Mouse (Mus musculus) midbrain, embryonic 11.5 days (tissue): ENCODE measurements around the gene Tbc1d22b. TPM values are rescaled to one million over a fixed set of nuclear protein-coding genes. Genes with fewer than 3 reads are reported as not detected.

ENCODE experiments used
- ATAC-seq: fragments of 200-750 bp; cut with Nextera tagmentation; 2 replicates; pipeline ENCODE4 v1.8.0; 2017; ENCODE audit warnings: moderate TSS enrichment, moderate library complexity; ENCODE audit not compliant: low FRiP score
- DNase-seq: peaks from one replicate; pipeline ENCODE4 v3.0.0; 2015; ENCODE audit warnings: low spot score; ENCODE audit errors: missing footprints
- H3K27ac ChIP-seq: fragments of 300-500 bp; sonication (generic); 2 replicates; pipeline ENCODE4 v1.5.1; 2014; ENCODE audit warnings: low read depth, low read length
- H3K27me3 ChIP-seq: fragments of 300-500 bp; sonication (generic); 2 replicates; pipeline ENCODE4 v1.6.1; 2014; ENCODE audit warnings: mild to moderate bottlenecking, low read length, moderate library complexity, mixed read lengths; ENCODE audit not compliant: control insufficient read depth, insufficient read depth
- H3K36me3 ChIP-seq: fragments of 300-500 bp; sonication (generic); 2 replicates; pipeline ENCODE4 v1.6.1; 2014; ENCODE audit warnings: mild to moderate bottlenecking, low read length, moderate library complexity, mixed read lengths; ENCODE audit not compliant: control insufficient read depth, insufficient read depth
- H3K4me1 ChIP-seq: fragments of 300-500 bp; sonication (generic); 2 replicates; pipeline ENCODE4 v1.6.1; 2014; ENCODE audit warnings: low read length; ENCODE audit not compliant: control insufficient read depth, insufficient read depth
- H3K4me2 ChIP-seq: fragments of 300-500 bp; sonication (generic); 2 replicates; pipeline ENCODE4 v1.6.1; 2014; ENCODE audit warnings: mild to moderate bottlenecking, moderate library complexity
- H3K4me3 ChIP-seq: fragments of 300-500 bp; sonication (generic); 2 replicates; pipeline ENCODE4 v1.5.1; 2014; ENCODE audit warnings: low read depth, low read length
- H3K9ac ChIP-seq: fragments of 300-500 bp; sonication (generic); 2 replicates; pipeline ENCODE4 v1.6.1; 2014; ENCODE audit warnings: low read length
- H3K9me3 ChIP-seq: fragments of 300-500 bp; sonication (generic); 2 replicates; pipeline ENCODE4 v1.6.1; 2016; ENCODE audit warnings: low read length; ENCODE audit not compliant: control insufficient read depth
- WGBS: fragments of 180-500 bp; shearing (Covaris S2); extraction: QIAGEN DNeasy Blood & Tissue Kit; methylation state at CpG from one replicate; pipeline ENCODE4 v1.1.7; 2014; 5-methylcytosine and 5-hydroxymethylcytosine counted together
- polyA plus RNA-seq: library from polyadenylated mRNA; unstranded; fragments of >200 nt; fragmentation: Nextera tagmentation; extraction: Ambion mirVana; gene quantifications from 2 replicates; pipeline ENCODE4 v1.2.1, GENCODE M21; 2014

Gene Tbc1d22b
- 16.8 and 18.8 TPM in 2 replicates for polyA plus RNA-seq

- no peak within 1 kb of the TSS for H3K27ac ChIP-seq
- DNase-seq (peak; percentile 96), ATAC-seq (peak; percentile 99)
- peak within 1 kb of the TSS; percentile 96 for H3K9ac ChIP-seq
- no peaks in the 10 kb centered on the region for H3K27me3 ChIP-seq
- H3K4me3 ChIP-seq: peak within 1 kb of the TSS; percentile 93
- H3K36me3 ChIP-seq: no peaks in the 10 kb centered on the region
- H3K4me2 ChIP-seq: peak within 1 kb of the TSS; percentile 95
- under 1% methylated on average over 42 of the region's 44 CpGs for WGBS
- no peaks in the 10 kb centered on the region for H3K9me3 ChIP-seq
- peaks cover 11% of the 10 kb centered on the region for H3K4me1 ChIP-seq
Measured at GRCm38 (mm10) chr17:29549543-29550428, at the start of gene Tbc1d22b, which contains the start of gene Gm17657. Gene Tbc1d22b (plus strand): TSS chr17:29549785. Gene Gm17657 (minus strand): TSS chr17:29549638.

- no peak for DNase-seq
- Histone ChIP-seq H3K27ac (no peak overlapping the region), H3K4me1 (no peaks in the 10 kb centered on the region), H3K36me3 (no peaks in the 10 kb centered on the region), H3K27me3 (no peaks in the 10 kb centered on the region), H3K4me2 (no peak overlapping the region), H3K9me3 (no peaks in the 10 kb centered on the region), H3K4me3 (no peak overlapping the region), H3K9ac (no peak overlapping the region)
- WGBS: 76% methylated on average over 7 of the region's 7 CpGs
- no peak for ATAC-seq
Measured at GRCm38 (mm10) chr17:29500243-29500740, 49.3 kb upstream of the Tbc1d22b start.

GRCm38 (mm10) chr17:29500802-29501469, 48.6 kb upstream of the Tbc1d22b start:
- no peak overlapping the region for H3K4me2 ChIP-seq
- 83% methylated on average over 17 of the region's 17 CpGs for WGBS
- no peaks in the 10 kb centered on the region for H3K36me3 ChIP-seq
- no peak overlapping the region for H3K9ac ChIP-seq
- ATAC-seq (no peak), DNase-seq (no peak)
- no peaks in the 10 kb centered on the region for H3K9me3 ChIP-seq
- no peak overlapping the region for H3K4me3 ChIP-seq
- H3K27me3 ChIP-seq: no peaks in the 10 kb centered on the region
- H3K27ac ChIP-seq: no peak overlapping the region
- H3K4me1 ChIP-seq: no peaks in the 10 kb centered on the region

GRCm38 (mm10) chr17:29502005-29502668, 47.4 kb upstream of the Tbc1d22b start:
- WGBS: 80% methylated on average over 7 of the region's 7 CpGs
- Histone ChIP-seq H3K4me3 (no peak overlapping the region), H3K27ac (no peak overlapping the region), H3K27me3 (no peaks in the 10 kb centered on the region), H3K4me2 (no peak overlapping the region), H3K9me3 (no peaks in the 10 kb centered on the region), H3K4me1 (no peaks in the 10 kb centered on the region), H3K36me3 (no peaks in the 10 kb centered on the region), H3K9ac (no peak overlapping the region)
- ATAC-seq: no peak
- no peak for DNase-seq

- Histone ChIP-seq H3K9me3 (no peaks in the 10 kb centered on the region), H3K9ac (no peak overlapping the region), H3K27ac (no peak overlapping the region), H3K27me3 (no peaks in the 10 kb centered on the region), H3K36me3 (no peaks in the 10 kb centered on the region), H3K4me1 (no peaks in the 10 kb centered on the region), H3K4me2 (no peak overlapping the region), H3K4me3 (no peak overlapping the region)
- 21% methylated on average over 32 of the region's 32 CpGs for WGBS
- ATAC-seq (no peak), DNase-seq (no peak)
Measured at GRCm38 (mm10) chr17:29502669-29503665, 46.6 kb upstream of the Tbc1d22b start.

- 77% methylated on average over 5 of the region's 5 CpGs for WGBS
Measured at GRCm38 (mm10) chr17:29503700-29504099, 45.9 kb upstream of the Tbc1d22b start.

GRCm38 (mm10) chr17:29508927-29509608, 40.5 kb upstream of the Tbc1d22b start:
- DNase-seq (no peak), ATAC-seq (no peak)
- no peaks in the 10 kb centered on the region for H3K9me3 ChIP-seq
- H3K27me3 ChIP-seq: no peaks in the 10 kb centered on the region
- H3K9ac ChIP-seq: no peak overlapping the region
- H3K36me3 ChIP-seq: no peaks in the 10 kb centered on the region
- no peak overlapping the region for H3K27ac ChIP-seq
- H3K4me3 ChIP-seq: no peak overlapping the region
- WGBS: 80% methylated on average over 12 of the region's 12 CpGs
- no peak overlapping the region for H3K4me2 ChIP-seq
- no peaks in the 10 kb centered on the region for H3K4me1 ChIP-seq

More at GRCm38 (mm10) chr17:29503700-29504099, 45.9 kb upstream of the Tbc1d22b start:
- no peaks in the 10 kb centered on the region for H3K4me1 ChIP-seq
- no peak overlapping the region for H3K4me2 ChIP-seq
- DNase-seq: no peak
- no peaks in the 10 kb centered on the region for H3K36me3 ChIP-seq
- H3K27me3 ChIP-seq: no peaks in the 10 kb centered on the region
- H3K9ac ChIP-seq: no peak overlapping the region
- no peaks in the 10 kb centered on the region for H3K9me3 ChIP-seq
- H3K4me3 ChIP-seq: no peak overlapping the region
- no peak overlapping the region for H3K27ac ChIP-seq
- ATAC-seq: no peak

GRCm38 (mm10) chr17:29510691-29511090, 38.9 kb upstream of the Tbc1d22b start:
- no peaks in the 10 kb centered on the region for H3K9me3 ChIP-seq
- no peak overlapping the region for H3K9ac ChIP-seq
- no peak overlapping the region for H3K4me3 ChIP-seq
- H3K4me1 ChIP-seq: no peaks in the 10 kb centered on the region
- no peaks in the 10 kb centered on the region for H3K36me3 ChIP-seq
- no peak overlapping the region for H3K27ac ChIP-seq
- 67% methylated on average over 8 of the region's 8 CpGs for WGBS
- ATAC-seq: no peak
- H3K27me3 ChIP-seq: no peaks in the 10 kb centered on the region
- no peak for DNase-seq
- no peak overlapping the region for H3K4me2 ChIP-seq
